Mouse (Mus musculus): Measurements from ENCODE around the gene Srcap. TPM values are rescaled to one million over a fixed set of nuclear protein-coding genes. Genes with fewer than 3 reads are reported as not detected.
"Not testable (repeated sequence)": the region's sequence is repeated elsewhere in the genome, so short reads cannot be mapped to it uniquely, and the experiment has no call there.

Gene Srcap
- polyA plus RNA-seq (2015; fragmentation: Nextera tagmentation; extraction: Ambion mirVana), result 37.9 and 38.7 TPM in 2 replicates

DNA sequence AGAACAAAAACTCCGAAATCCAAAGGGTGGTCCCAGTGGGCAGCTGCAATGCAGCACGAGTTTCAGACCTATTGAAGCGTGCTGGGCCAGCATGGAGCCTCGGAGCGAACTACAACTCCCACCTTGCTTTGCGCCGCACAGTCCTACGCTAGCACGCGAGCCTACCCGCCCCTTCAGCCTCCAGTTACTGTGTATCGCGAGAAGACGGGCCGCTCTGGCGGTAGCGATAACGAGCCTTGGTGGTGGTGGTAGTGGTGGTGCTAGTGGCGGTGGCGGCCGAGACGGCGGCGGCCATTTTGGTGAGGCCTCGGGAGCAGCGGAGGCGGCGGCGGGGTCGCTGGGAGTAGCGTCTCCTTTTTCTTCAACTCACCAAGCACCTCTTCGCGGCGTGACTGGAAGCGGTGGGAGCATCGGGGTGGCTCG, at the start of gene Srcap:
Gene Srcap, plus strand, starts transcription at position 176 of the 423 bp plus-strand sequence.
- Histone ChIP-seq H3K4me3 (ENCODE audit: low read length) (peak within 1 kb of the TSS; percentile 64), H3K36me3 (ENCODE audit: control insufficient read depth, insufficient read depth, low read length) (peaks cover 6% of the 10 kb centered on the region), H3K9ac (ENCODE audit: low read depth, low read length) (peak within 1 kb of the TSS; percentile 89), H3K9me3 (ENCODE audit: control insufficient read depth, low read length) (no peaks in the 10 kb centered on the region), H3K27ac (ENCODE audit: low read depth, low read length) (peak within 1 kb of the TSS; percentile 100), H3K27me3 (replicated peaks; ENCODE audit: control insufficient read depth, insufficient read depth, low read length) (no peaks in the 10 kb centered on the region), H3K4me1 (ENCODE audit: control insufficient read depth, insufficient read depth, low read depth, low read length) (peaks cover 18% of the 10 kb centered on the region), H3K4me2 (ENCODE audit: low read length) (peak within 1 kb of the TSS; percentile 67)
- WGBS, result under 1% methylated on average over 37 of the region's 37 CpGs
- peak; percentile 99 for ATAC-seq

DNA sequence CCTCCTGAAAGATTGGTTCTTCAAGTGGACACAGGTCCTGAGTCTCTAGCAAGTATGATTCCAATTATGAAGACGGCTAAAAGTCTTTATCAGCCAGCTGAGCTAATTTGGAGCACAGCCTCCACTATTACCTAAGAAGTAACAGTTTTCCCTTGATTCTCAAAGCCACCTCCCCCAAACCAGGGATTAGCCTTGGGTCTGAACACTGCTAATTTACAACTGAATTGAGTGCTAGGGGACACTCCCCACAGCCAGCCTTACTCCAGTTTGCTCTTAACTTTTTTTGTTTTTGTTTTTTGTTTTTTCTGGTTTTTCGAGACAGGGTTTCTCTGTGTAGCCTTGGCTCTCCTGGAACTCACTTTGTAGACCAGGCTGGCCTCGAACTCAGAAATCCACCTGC, 46.6 kb upstream of the Srcap start:
- Histone ChIP-seq H3K4me3 (ENCODE audit: low read length) (no peak overlapping the region), H3K4me2 (ENCODE audit: low read length) (no peak overlapping the region), H3K36me3 (ENCODE audit: control insufficient read depth, insufficient read depth, low read length) (peaks cover 6% of the 10 kb centered on the region), H3K4me1 (ENCODE audit: control insufficient read depth, insufficient read depth, low read depth, low read length) (no peaks in the 10 kb centered on the region), H3K27ac (ENCODE audit: low read depth, low read length) (no peak overlapping the region), H3K9ac (ENCODE audit: low read depth, low read length) (no peak overlapping the region), H3K9me3 (ENCODE audit: control insufficient read depth, low read length) (no peaks in the 10 kb centered on the region), H3K27me3 (replicated peaks; ENCODE audit: control insufficient read depth, insufficient read depth, low read length) (no peaks in the 10 kb centered on the region)
- no peak for ATAC-seq
- WGBS, result 96% methylated on average over 3 of the region's 3 CpGs

DNA sequence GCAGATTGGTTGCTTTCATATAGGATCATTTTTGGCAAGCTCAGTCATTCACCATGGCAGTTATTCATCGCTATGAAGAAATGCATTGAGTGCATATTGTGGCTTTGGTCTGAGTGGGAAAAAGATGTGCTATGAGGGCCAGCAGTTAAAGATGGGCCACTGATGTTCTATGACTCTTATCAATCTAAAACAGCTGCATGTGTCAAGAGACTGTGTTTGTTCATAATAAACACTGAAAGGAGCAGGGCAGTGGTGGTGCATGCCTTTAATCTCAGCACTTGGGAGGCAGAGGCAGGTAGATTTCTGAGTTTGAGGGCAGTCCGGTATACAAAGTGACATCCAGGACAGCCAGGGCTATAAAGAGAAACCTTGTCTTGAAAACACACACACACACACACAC, 46.1 kb upstream of the Srcap start:
- H3K36me3 ChIP-seq (ENCODE audit: control insufficient read depth, insufficient read depth, low read length); ATAC-seq; H3K27ac ChIP-seq (ENCODE audit: low read depth, low read length); H3K4me2 ChIP-seq (ENCODE audit: low read length); H3K9me3 ChIP-seq (ENCODE audit: control insufficient read depth, low read length); H3K4me3 ChIP-seq (ENCODE audit: low read length); H3K9ac ChIP-seq (ENCODE audit: low read depth, low read length); H3K4me1 ChIP-seq (ENCODE audit: control insufficient read depth, insufficient read depth, low read depth, low read length); H3K27me3 ChIP-seq (replicated peaks; ENCODE audit: control insufficient read depth, insufficient read depth, low read length): not testable (repeated sequence)
- WGBS, result 98% methylated on average over 2 of the region's 2 CpGs

DNA sequence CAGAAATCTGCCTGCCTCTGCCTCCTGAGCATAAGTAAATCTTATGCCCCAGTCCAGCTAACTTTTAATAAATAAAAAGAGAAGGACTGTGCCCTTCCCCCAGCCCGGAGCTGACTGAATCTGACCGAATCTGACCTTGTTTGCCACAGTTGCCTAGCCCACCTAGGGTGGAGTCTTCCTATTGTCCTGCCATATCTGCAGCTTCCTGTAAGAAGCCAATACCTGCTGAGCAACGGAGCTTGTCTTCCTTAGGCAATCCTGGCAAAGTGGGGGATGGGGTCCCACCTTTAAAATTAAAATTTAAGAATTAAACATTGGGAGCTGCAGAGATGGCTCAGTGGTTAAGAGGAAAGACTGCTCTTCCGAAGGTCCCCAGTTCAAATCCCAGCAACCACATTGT, 45.2 kb upstream of the Srcap start:
- H3K4me3 ChIP-seq (ENCODE audit: low read length), result no peak overlapping the region
- no peak overlapping the region for H3K9ac ChIP-seq (ENCODE audit: low read depth, low read length)
- no peak overlapping the region for H3K4me2 ChIP-seq (ENCODE audit: low read length)
- H3K36me3 ChIP-seq (ENCODE audit: control insufficient read depth, insufficient read depth, low read length), result no peaks in the 10 kb centered on the region; the same call in 1 of the 2 replicates
- 94% methylated on average over 4 of the region's 4 CpGs for WGBS
- no peak for ATAC-seq
- no peaks in the 10 kb centered on the region for H3K27me3 ChIP-seq (replicated peaks; ENCODE audit: control insufficient read depth, insufficient read depth, low read length)
- no peaks in the 10 kb centered on the region for H3K4me1 ChIP-seq (ENCODE audit: control insufficient read depth, insufficient read depth, low read depth, low read length)
- no peak overlapping the region for H3K27ac ChIP-seq (ENCODE audit: low read depth, low read length)
- no peaks in the 10 kb centered on the region for H3K9me3 ChIP-seq (ENCODE audit: control insufficient read depth, low read length)

DNA sequence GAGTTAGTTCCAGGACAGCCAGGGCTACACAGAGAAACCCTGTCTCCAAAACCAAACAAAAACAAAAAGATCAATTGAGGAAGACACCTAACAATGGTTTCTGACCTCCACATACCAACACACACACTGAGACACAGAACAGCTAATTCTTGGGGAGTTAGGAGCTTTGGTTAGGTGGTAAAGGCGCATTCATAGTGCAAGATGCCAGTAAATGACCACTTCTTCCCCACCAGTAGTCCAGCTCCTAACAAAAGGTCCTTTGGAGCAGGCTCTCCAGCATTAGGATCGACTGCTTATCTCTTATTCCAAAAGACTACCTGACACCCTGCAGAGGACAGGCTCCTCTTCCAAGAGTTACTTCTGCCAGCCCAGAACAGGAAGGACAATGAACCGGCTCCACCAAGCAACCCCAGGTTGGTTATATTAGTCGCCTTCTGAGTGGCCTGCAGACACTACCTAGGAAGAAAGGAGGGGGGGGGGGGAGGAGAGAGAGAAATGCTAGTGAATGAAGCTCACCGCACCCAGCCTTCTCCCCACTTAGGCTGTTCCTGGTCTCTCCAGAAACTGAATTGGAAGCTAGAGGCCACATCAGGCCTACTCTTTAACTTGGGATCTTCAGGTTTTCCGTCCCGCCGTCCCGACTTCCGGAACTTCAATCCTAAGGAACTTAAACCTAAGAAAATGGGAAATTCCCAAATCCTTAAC, 41.6 kb upstream of the Srcap start:
- ATAC-seq, result no peak

DNA sequence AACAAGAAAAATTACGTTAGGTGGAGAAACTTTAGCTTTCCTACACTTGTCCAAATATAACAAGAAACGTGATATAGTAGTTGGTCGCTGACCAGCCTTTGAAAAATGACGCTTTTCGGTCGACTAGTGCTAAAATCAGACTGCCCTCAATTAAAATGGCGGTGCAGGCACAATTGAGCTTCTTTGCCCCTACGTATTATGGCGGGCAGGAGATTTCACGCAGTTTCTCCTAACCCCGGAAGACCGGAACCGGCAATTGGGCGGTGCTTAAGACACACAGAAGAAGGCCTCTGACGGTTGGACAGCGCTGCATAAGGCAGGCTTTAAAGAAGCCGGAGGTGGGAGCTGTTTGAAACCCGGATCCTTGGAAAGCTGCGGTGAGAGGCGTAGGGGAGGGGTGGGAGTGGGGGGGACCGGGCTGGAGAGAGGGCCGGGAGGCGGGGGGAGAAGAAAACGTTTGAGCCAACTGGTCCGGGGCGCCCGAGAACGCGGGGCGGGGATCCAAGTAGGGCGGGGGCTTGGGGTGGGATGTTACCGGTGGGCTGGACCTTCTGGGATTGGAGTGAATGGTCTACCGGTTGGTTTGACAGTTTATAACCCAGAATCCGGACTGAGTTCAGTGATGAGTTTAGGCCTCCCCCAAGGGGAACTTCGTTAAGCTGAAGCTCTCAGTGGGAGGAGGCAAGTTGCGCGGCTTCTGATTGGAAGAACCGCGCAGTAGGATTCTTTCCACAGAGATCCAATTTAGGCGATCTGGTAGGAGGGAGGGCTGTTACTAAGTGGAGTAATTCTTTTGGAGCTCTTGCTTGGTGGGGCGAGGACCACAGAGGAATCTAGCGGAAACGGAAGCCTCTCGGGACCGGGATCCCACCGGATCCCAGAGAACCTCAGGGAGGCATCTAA, 40.8 kb upstream of the Srcap start:
- WGBS, result 1% methylated on average over 46 of the region's 46 CpGs
- peaks cover 9% of the 10 kb centered on the region for H3K4me1 ChIP-seq (ENCODE audit: control insufficient read depth, insufficient read depth, low read depth, low read length)
- H3K9me3 ChIP-seq (ENCODE audit: control insufficient read depth, low read length), result no peaks in the 10 kb centered on the region
- H3K9ac ChIP-seq (ENCODE audit: low read depth, low read length), result peak overlapping the region; percentile 93
- H3K4me2 ChIP-seq (ENCODE audit: low read length), result peak overlapping the region; percentile 67
- ATAC-seq, result peak; percentile 96
- peak overlapping the region; percentile 86 for H3K4me3 ChIP-seq (ENCODE audit: low read length)
- H3K27me3 ChIP-seq (replicated peaks; ENCODE audit: control insufficient read depth, insufficient read depth, low read length), result no peaks in the 10 kb centered on the region
- peaks cover 26% of the 10 kb centered on the region for H3K36me3 ChIP-seq (ENCODE audit: control insufficient read depth, insufficient read depth, low read length)
- H3K27ac ChIP-seq (ENCODE audit: low read depth, low read length), result peak overlapping the region; percentile 97

More for the DNA sequence above, 41.6 kb upstream of the Srcap start:
- Histone ChIP-seq H3K4me2 (ENCODE audit: low read length) (peak overlapping the region; percentile 67), H3K27ac (ENCODE audit: low read depth, low read length) (peak overlapping the region; percentile 97), H3K9me3 (ENCODE audit: control insufficient read depth, low read length) (no peaks in the 10 kb centered on the region), H3K9ac (ENCODE audit: low read depth, low read length) (peak overlapping the region; percentile 51), H3K4me3 (ENCODE audit: low read length) (peak overlapping the region; percentile 86), H3K4me1 (ENCODE audit: control insufficient read depth, insufficient read depth, low read depth, low read length) (peaks cover 9% of the 10 kb centered on the region), H3K27me3 (replicated peaks; ENCODE audit: control insufficient read depth, insufficient read depth, low read length) (no peaks in the 10 kb centered on the region), H3K36me3 (ENCODE audit: control insufficient read depth, insufficient read depth, low read length) (peaks cover 18% of the 10 kb centered on the region)
- 7% methylated on average over 10 of the region's 10 CpGs for WGBS

DNA sequence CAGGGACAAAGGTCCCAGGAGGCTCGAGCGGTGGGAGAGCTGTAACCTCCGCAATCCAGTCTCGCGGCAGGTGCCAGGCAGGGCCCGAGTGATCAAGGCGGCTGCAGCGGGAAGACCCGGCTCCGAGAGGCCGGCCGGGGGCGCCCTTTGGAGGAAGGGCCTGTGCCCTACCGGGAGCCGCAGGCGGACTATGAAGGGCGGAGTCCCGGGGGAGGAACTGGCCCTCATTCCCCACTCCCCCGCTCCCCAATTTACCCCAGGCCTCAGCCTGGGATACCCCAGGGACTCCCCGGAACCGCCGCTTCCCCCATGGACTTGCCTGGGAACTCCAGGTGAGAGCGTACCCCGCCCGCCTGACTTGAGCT, 40.2 kb upstream of the Srcap start:
- H3K4me3 ChIP-seq (ENCODE audit: low read length), result peak overlapping the region; percentile 86
- H3K9ac ChIP-seq (ENCODE audit: low read depth, low read length), result peak overlapping the region; percentile 93
- peak overlapping the region; percentile 67 for H3K4me2 ChIP-seq (ENCODE audit: low read length)
- H3K36me3 ChIP-seq (ENCODE audit: control insufficient read depth, insufficient read depth, low read length), result peaks cover 32% of the 10 kb centered on the region
- peak; percentile 10 for ATAC-seq
- no peaks in the 10 kb centered on the region for H3K27me3 ChIP-seq (replicated peaks; ENCODE audit: control insufficient read depth, insufficient read depth, low read length)
- WGBS, result 0% methylated on average over 15 of the region's 25 CpGs
- peak overlapping the region; percentile 97 for H3K27ac ChIP-seq (ENCODE audit: low read depth, low read length)
- no peaks in the 10 kb centered on the region for H3K9me3 ChIP-seq (ENCODE audit: control insufficient read depth, low read length)
- H3K4me1 ChIP-seq (ENCODE audit: control insufficient read depth, insufficient read depth, low read depth, low read length), result peaks cover 9% of the 10 kb centered on the region

DNA sequence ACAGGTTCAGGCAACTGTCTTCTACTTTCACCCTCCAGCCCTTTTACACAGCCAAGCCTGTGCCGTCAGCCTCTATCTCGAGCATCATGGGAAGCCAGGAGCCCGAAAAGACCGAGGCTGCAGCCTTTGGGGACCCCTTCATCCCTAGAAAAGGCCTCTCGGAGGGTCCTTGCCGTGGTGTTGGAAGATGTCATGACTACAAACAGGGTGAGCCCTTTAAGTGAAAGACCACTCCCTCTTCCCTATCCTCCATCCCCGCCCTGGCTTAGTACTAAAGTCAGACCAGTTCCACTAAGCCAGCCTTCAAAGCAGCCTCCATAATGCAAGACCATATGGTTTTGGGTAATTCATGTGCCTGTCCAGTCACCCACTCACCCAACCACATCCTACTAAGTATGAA, 39.7 kb upstream of the Srcap start:
- Histone ChIP-seq H3K27ac (ENCODE audit: low read depth, low read length) (peak overlapping the region; percentile 97), H3K4me2 (ENCODE audit: low read length) (peak overlapping the region; percentile 67), H3K36me3 (ENCODE audit: control insufficient read depth, insufficient read depth, low read length) (peaks cover 34% of the 10 kb centered on the region), H3K27me3 (replicated peaks; ENCODE audit: control insufficient read depth, insufficient read depth, low read length) (no peaks in the 10 kb centered on the region), H3K4me1 (ENCODE audit: control insufficient read depth, insufficient read depth, low read depth, low read length) (peaks cover 13% of the 10 kb centered on the region), H3K9ac (ENCODE audit: low read depth, low read length) (peak overlapping the region; percentile 93), H3K9me3 (ENCODE audit: control insufficient read depth, low read length) (no peaks in the 10 kb centered on the region), H3K4me3 (ENCODE audit: low read length) (peak overlapping the region; percentile 86)
- ATAC-seq, result peak; percentile 4; the same call in 1 of the 2 replicates
- WGBS, result 0% methylated on average over 7 of the region's 7 CpGs

DNA sequence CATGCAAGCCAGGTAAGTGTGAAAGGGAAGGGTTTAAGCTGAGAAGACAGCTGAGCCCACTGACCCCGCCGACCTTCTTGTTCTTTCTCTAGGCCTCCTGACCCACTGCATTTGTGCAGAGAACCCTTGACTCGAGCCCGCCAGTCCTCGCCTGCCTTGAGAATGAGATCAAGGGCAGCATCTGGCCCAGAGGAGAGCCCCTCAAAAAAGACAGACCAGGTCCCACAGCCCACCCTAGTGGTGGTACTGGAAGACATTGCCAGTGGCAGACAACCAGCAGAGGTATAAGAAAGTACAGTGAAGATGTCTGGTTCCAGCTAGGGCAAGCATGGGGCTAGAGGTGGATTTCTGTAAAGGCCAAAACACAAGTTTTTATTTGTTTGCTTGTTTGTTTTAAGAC, 38.1 kb upstream of the Srcap start:
- no peak overlapping the region for H3K4me3 ChIP-seq (ENCODE audit: low read length)
- H3K4me1 ChIP-seq (ENCODE audit: control insufficient read depth, insufficient read depth, low read depth, low read length), result peaks cover 16% of the 10 kb centered on the region
- no peak overlapping the region for H3K27ac ChIP-seq (ENCODE audit: low read depth, low read length)
- no peaks in the 10 kb centered on the region for H3K9me3 ChIP-seq (ENCODE audit: control insufficient read depth, low read length)
- no peaks in the 10 kb centered on the region for H3K27me3 ChIP-seq (replicated peaks; ENCODE audit: control insufficient read depth, insufficient read depth, low read length)
- no peak for ATAC-seq
- no peak overlapping the region for H3K9ac ChIP-seq (ENCODE audit: low read depth, low read length)
- H3K4me2 ChIP-seq (ENCODE audit: low read length), result no peak overlapping the region
- WGBS, result 78% methylated on average over 5 of the region's 5 CpGs
- peaks cover 34% of the 10 kb centered on the region for H3K36me3 ChIP-seq (ENCODE audit: control insufficient read depth, insufficient read depth, low read length)

Measured in hindbrain, embryonic 16.5 days (tissue).